Mouse (Mus musculus) ES-Bruce4 (cell line): ENCODE measurements at regions not wholly inside any gene's neighbourhood (a gene's known extent, or its start where the extent isn't known, plus 50 kb on each side); places are given as distances from the start of the nearest gene placed in this dataset.

Experiments
- EP300 ChIP-seq: IDR thresholded peaks from 2 replicates; pipeline ENCODE4 v1.6.1; 2011; ENCODE audit warnings: low read depth, low read length; ENCODE audit not compliant: insufficient read depth
- POLR2A ChIP-seq: IDR thresholded peaks from one replicate; pipeline ENCODE4 v1.8.1; 2011; ENCODE audit warnings: low read length; ENCODE audit not compliant: insufficient read depth

GRCm38 (mm10) chr2:172756472-172756860, 183.7 kb downstream of the Bmp7 start:
- TF ChIP-seq EP300 (no peak), POLR2A (no peak)
